1 mouse cellular context compared by ENCODE assay signal in the genomic region with DNA sequence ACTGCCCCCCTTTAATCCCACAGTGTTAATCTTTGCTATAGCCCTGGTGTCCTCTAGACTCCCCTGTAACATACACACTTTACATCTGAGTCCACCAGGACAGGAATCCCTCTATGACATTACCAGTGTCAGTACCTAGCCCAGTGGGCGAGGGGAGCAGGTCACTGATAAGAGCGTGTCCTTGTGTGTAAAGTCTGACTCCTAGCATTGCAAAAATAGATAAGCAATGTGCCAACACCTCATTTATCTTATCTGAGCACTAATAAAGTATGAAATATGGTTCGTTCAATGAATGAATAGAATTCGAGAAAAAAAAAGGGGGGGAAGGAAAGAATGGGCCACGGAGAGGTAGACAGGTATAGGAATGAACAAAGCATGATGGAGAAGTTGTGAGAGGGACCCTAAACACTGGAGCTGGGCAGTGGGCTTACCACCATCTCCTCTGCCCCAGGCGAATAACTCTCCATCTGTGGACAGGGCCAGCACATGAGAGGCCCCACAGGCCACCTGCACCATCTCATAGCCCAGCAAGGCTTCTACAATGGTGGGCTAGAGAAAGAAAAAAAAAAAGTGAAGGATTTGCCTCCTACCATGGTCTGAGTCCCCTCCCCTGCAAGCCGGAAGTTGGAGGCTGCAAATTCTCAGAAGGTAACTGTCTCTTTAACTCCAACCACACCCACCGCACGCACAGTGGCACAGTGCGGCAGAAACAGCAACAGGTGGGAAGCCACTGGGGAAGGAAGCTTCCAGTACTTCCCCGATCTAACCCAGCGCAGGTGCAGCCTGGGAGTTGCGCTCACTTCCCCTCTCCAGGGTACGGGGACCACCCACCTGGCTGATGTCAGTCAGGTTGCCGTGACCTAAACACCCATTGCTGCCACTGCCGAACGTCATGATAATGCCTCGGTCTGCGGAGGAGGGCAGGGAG.
TF ChIP-seq lines count a peak whose summit lies in the region.

No protein-coding gene starts in this region.

TF ChIP-seq in MEL, 35 proteins besides CTCF, POLR2A, EP300 and RAD21 (continued from another document):
- TF ChIP-seq MAZ (IDR thresholded peaks at IDR 0.05; ENCODE audit: low read depth, low read length) (0 out of 2 replicates have a peak, but pooled peaks have one; percentile 5), BHLHE40 (IDR thresholded peaks at IDR 0.05; ENCODE audit: borderline replicate concordance, low read depth, low read length) (peak; percentile 68; the same call in 1 of the 2 replicates), ZMIZ1 (IDR thresholded peaks at IDR 0.05; ENCODE audit: low read depth, low read length) (no peak), TAL1 (IDR thresholded peaks at IDR 0.05; ENCODE audit: low read length) (peak; percentile 70), TCF12 (IDR thresholded peaks at IDR 0.05; ENCODE audit: low read depth, low read length) (peak; percentile 94), JUND (IDR thresholded peaks at IDR 0.05; ENCODE audit: low read depth, low read length) (no peak), SMC3 (IDR thresholded peaks at IDR 0.05; ENCODE audit: low read depth, low read length) (no peak), KAT2A (conservative IDR thresholded peaks at IDR 0.05; ENCODE audit: low read depth, low read length) (peak; percentile 45; the same call in 1 of the 2 replicates), ETS1 (IDR thresholded peaks at IDR 0.05; ENCODE audit: low read depth, low read length) (peak; percentile 91), TBP (IDR thresholded peaks at IDR 0.05; ENCODE audit: low read depth, low read length) (no peak), GATA1 (IDR thresholded peaks at IDR 0.05; ENCODE audit: low read depth, low read length) (peak; percentile 98), HCFC1 (IDR thresholded peaks at IDR 0.05; ENCODE audit: low read depth, low read length) (peak; percentile 76), POLR2AphosphoS5 (IDR thresholded peaks at IDR 0.05; ENCODE audit: borderline replicate concordance, low read depth, low read length) (no peak), MAX (IDR thresholded peaks at IDR 0.05; ENCODE audit: low read length) (peak; percentile 78), CHD1 (IDR thresholded peaks at IDR 0.05; ENCODE audit: low read depth, low read length) (peak; percentile 61; the same call in 1 of the 2 replicates), MYC (IDR thresholded peaks at IDR 0.05; ENCODE audit: low read depth, low read length) (peak; percentile 68; the same call in 1 of the 2 replicates)
